Mouse (Mus musculus): ENCODE measurements around the gene Cdh1.

Gene Cdh1

DNA sequence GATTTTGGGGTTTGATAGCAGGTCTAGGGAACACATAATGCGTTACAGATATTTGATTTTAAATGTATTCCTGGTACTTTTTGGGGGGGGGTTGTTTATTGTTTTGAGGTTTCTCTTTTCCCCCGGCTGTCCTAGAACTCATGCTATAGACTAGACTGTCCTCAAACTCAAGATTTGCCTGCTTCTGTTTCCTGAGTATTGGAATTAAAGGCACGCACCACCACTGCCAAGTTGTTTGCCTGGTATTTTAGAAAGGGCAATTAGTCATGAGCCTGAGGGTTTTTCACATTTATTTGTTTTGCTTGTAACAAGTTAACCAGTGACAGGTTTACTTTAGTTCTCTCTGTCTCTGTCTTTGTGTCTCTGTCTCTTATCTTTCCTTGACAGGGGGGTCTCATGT, 20.3 kb downstream of the Cdh1 start:
- no peak for DNase-seq (ENCODE audit: low spot score)

DNA sequence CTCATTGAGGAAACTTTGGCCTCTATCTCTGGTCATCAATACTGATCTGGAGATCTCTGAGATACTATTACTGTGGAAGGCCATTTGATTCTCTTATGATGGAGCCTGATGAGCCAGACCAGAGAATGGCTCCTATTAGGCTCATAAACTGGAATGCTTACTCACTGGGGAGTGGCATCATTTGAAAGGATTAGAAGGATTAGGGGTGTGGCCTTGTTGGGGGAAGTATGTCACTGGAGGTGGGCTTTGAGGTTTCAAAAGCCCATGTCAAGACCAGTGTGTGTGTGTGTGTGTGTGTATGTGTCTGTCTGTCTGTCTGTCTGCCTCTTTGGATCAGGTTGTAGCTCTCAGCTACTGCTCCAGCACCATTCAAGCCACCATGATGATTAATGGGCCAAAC, 20.8 kb downstream of the Cdh1 start:
- no peak for DNase-seq (ENCODE audit: low spot score)

DNA sequence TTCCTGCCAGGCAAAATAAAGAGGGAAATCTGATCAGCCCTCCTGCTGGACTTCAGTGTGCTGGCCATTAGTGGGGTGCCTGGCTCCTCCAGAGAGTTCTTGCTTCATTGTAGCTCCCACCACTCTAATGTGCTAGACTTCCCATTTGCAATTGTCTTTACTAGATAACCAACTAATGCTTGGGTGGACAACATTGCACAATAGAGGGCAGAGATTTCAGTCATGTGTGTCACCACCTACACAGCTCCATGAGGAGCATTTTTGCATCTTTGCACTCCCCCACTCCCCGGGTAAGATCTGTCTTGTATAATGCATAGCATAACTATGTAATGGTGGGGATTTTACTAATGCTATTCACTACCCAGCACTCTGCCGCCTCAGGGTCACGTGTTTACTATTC, 21.6 kb downstream of the Cdh1 start:
- DNase-seq (ENCODE audit: low spot score), result no peak

DNA sequence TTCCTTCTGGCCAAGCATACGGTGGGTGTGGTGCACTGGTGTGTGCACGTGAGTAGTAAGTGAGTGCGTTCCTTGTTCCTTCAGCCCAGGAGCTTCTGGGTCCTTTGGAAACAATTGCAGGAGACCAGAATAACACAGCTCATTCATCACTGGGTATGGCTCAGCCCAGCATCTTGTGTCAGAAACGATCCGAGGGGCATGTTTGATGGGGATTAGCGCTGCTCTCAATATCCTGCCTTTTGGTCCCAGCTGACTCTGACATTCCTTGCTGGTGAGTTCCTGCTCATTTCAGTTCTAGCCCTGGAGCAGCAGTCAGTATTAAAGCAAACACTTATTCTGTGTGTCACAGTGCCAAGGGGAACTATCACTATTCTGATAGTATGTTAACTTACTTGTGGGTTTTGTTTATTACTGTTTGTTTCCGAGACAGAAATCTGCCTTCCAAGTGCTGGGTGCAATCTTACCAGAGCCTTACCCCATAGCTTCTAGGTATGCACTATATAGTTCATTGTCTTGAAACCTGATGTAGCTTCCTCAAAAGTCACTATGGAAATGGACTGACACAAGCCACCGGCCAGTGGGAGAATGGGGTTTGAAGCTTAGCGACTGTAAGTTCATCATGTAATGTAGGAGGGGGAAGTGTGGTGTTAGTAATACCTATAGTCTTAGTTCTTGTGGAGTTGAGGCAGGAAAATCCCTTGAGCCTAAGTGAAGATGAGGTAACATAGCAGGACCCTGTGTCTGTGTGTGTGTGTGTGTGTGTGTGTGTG, 23.1 kb downstream of the Cdh1 start:
- DNase-seq (ENCODE audit: low spot score), result no peak

DNA sequence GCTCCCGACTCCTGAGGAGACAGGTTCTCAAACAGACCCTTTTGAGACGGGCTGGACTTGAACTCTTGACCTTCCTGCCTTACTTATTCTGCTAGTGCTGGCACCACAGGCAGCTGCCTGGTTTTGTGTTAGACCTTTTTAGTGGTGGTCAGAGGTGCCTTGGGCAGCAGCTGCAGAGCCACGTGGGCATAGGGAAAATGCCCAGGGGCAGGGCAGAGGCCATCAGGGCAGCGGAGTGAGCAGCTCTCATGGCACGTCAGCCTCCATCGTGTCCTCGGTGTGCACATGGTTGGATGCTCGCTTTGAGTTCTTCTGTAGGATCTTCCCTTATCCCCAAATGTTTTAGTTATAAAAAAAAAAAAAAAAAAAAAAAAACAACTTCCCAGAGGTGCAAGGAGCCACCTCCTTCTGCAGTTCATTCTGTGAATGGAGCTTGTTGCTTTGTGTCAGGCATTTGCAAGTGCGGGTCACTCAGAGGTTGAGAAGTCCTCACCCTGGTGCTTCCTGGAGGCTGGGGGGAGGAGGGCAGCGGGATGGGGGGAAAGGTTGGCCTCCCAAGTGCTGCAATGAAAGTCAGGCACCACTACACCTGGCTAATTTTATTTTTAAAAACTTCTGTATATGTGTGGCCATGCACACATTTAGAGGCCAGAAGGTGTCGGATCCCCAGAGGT, 25.3 kb downstream of the Cdh1 start:
- no peak for DNase-seq (ENCODE audit: low spot score)

DNA sequence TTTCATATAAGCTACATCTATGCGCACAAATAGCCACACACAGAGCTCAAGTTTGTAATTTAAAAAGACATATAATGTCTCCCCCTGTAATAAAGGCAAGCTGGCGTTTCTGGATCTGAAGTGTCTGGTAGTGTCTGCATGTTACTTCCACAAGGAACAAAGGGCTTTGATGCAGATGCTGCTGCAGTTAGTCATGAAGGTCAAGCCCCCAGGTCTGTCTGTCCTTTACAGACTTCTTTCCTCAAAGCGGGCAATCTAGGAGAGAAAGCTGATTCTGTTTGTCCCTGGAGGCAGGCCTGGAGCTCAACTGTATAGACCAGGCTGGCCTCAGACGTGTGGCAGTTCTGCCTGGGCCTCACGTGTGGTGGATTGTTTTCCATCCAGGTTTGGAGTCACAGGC, 26.3 kb downstream of the Cdh1 start:
- DNase-seq (ENCODE audit: low spot score), result no peak

DNA sequence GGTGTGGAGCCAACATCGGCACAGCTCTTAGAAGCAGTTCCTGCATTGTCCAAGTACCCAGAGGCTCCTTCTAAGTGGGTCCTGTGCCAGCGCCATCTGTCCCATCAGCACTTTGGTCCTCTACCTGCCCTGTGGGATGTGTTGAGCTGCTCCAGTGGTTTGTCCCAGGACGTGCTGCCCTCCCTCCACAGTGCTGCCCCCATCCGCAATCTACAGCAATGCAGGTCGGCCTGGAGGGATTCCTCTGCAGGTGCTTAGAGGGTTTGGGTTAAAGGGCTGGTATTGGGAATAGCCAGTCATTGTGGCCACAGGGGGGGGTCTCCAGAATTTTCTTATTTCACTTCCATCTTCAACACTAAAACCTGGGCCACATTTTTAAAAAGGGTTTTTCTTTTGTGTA, 28.8 kb downstream of the Cdh1 start:
- no peak for DNase-seq (ENCODE audit: low spot score)

DNA sequence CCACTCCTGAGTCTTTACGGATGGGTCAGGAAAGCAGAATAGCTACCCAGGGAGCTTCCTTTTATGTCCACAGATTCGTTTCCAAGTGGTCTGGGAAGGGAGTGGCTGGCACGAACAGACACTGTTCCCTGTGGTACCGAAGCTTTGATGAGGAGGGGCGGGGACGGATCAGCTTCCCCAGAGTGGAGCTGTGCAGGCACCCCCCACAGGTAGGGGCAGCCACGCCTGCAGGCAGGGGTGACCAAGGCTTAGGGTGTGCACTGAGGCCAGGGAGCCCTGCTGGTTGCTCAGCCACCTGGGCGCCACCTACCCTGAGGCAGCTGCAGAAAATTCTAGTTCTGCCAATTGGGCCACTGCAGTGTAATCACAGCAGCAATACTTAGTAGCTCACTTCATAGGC, 29.5 kb downstream of the Cdh1 start:
- no peak for DNase-seq (ENCODE audit: low spot score)

DNA sequence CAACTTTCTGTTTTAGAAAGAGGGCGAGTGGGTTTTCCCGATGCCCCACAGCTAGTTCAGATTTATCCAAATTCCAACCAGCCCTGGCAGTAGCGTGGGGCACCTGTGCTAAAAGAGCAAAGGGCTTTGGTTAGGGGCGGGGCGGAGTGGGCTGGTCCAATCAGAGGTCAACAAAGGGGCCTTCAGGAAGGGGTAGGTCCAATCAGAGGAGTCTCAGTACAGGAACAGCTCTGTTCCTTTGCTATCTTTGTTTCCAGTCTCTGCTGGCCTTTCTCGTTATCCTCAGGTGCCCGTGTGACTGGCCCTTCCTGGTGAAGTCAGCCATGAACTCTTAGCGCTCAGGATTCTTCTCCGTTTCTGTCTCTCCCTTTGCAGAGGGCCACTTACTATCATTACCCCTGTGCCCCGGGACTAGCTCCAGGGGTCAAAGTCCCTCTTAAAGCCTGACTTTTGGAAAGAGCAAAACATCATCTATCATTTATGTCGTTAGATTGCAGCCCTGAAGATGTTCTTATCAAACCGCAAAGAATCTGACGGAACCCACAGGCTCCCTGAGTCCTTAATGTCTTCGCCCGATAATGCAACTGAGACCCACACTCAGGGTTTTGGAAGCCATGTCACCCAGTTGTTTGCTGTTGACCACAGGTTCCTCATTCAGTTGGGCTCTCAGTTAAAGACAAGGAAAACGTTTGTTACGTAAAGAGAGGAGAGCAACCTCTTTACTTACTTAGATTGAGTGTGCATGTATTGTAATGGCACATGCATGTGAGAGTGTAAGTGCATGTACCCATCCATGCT, 30.4 kb downstream of the Cdh1 start:
- DNase-seq (ENCODE audit: low spot score), result no peak

DNA sequence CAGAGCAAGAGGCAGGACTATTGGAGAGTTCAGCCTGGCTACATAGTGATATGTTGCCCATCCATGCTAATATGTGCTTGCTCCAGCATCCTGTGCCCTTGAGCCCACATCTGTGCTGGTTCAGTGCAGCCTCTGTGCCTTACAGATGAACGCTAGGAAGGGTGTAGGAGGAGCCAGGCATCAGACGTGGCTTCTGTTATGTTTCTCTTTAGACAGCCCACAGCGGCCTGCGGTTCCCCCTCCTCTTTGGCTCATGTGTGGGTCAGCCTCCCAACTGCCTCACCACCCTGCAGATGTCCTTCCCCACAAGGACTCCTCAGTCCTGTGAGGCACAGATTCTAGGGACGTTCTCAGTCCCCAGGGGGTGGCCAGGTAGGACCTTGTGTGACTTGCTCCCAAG, 32.1 kb downstream of the Cdh1 start:
- DNase-seq (ENCODE audit: low spot score), result no peak

DNA sequence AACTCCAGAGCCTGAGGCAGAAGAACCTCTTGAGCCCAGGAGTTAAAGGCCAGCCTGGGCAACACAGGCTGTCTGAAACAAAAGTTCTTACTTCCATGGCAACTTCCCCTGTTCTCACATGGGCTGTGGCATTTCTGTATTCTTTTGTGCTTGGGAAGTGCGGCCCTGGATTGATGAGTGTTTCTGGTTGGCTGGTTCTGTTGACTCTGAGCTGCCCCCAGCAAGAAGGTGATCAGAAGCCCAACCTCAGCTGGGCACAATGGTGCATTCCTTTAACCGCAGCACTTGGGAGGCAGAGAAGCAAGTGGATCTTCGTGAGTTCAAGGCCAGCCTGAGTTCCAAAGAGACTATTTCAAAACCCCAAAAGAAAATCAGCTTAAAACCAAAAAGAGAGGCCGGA, 34.3 kb downstream of the Cdh1 start:
- peak; percentile 28 for DNase-seq (ENCODE audit: low spot score)

DNA sequence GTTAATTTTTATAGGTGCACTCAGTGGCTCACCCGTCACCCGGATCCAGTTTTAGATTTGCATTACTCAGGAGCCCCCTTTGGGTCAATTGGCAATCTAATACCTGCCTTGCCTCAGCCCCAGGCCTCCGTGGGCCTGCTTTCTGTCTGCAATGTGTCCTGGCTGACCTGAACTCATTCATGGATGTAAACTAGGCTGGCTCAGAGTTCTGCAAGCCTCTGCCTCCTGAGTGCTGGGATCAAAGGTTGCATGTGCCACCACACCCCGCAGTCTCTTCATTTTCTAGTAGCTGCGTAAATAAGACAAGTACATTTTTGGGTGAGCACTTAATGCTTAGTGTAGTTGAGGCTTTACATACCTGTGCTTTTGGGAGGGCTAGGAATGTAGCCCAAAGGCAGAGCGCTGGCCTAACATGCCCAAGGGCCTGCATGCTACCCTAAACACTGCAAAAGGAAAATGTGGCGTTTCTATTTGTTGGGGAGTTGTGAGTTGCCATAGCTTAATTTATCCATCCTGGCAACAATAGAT, 35.7 kb downstream of the Cdh1 start:
- no peak for DNase-seq (ENCODE audit: low spot score)

DNA sequence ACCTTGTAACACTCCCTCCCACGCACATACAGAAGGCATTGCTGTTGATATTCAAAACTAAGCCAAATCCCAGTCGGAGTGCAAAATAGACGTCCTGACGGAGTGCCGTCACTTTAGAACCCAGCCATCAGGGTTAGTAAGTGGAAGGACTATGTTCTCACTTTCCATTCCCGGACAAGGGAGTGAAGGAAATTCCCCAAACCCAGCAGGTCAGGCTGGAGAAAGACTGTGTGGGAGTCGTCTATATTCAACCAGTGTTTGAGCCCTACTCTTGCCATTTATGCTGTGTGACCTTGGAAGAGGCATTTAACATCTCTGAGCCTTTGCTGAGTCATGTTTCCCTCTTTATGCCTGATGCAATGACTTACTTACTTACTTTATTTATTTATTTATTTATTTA, 37.1 kb downstream of the Cdh1 start:
- no peak for DNase-seq (ENCODE audit: low spot score)

DNA sequence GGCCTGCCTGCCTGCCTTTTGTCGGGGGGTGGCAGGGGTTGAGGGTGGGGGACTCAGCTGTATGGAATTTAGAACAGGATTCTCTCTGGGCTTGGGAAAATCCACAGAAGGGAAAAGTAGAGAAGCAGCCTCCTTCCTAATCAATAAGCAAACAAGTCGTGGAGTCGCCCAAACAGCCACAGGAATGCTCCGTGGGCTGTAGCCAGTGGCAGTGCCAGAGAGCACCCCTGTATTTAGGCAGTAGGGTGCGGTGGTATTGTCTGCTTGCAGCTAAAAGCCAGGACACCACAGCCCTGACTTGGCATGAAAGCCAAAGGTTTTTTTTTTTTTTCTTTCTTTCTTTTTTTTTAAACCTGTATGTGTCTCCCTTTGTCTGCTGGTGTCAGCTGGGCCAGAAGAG, 37.8 kb downstream of the Cdh1 start:
- no peak for DNase-seq (ENCODE audit: low spot score)

DNA sequence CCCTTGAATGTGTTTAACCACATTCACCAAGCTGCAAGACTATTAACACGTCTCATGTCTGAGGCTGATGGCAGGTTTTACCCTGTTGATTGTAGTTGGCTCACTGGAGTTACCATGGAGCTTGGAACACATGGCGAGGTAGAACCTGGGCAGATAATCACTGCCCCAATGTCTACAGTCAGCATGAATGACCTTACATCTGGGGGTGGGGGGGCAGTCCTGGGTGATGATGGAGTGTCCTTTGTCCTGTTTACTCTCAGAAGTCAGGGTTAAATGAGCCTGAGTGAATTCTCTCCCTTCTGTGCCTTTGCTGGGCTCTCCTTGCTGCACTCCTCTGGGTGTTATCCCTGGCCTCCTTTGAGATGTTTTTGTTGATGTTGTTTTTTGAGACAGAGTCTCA, 39.0 kb downstream of the Cdh1 start:
- DNase-seq (ENCODE audit: low spot score), result no peak

DNA sequence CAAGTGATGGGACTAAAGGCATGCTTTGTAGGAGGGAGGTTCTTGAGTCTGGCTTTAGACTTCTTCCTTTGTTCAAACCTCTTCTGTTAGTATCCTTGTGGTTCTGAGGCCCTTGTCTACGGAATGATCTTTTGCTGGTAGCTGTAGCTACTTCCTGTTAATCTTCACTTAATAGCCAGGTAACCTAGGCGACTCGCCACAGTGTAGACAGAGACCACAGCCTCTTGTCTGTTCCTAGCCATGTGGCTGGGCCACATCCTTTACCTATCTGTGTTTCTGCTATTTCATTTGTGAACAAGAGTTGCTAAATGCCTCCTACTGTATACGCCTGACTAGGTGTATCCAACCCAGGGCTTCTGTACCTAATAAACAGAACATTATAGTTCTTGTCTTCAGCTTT, 39.9 kb downstream of the Cdh1 start:
- DNase-seq (ENCODE audit: low spot score), result no peak

DNA sequence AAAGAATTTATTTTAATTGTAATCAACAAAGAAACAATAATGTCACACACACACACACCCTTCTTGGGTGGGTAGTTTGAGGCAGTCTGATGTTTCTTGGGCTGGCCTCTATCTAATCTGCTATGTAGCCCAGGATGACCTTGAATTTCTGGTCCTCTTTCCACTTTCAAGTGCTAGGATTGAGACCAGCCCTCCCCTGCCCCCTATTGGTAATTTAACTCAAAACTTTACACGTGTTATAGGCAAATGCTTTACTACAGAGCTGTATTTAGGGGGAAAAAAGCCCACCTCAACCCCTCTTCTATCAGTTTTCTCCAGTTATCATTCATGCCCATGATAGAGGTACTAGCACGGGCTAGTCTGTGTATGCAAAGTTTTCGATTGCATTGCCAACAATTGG, 41.8 kb downstream of the Cdh1 start:
- DNase-seq (ENCODE audit: low spot score), result peak; percentile 40

DNA sequence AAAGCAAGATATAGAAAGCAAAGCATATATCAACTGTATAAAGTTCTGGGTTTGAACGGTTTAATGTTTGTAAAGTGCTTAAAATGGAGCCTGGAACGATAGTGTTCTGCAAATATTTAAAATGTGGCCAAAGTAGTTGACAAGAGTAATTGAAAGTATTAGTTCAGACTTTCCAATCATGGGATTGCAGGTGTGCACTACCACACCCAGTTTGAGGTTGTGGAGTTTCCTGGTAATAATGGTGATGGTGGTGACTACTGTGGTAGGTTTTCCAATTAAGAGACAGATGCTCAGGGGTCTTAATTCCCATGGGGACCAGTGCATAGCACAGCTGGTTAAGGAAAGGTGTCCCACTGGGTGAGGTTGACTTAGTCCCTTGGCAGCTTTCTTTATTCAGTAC, 43.0 kb downstream of the Cdh1 start:
- no peak for DNase-seq (ENCODE audit: low spot score)

DNA sequence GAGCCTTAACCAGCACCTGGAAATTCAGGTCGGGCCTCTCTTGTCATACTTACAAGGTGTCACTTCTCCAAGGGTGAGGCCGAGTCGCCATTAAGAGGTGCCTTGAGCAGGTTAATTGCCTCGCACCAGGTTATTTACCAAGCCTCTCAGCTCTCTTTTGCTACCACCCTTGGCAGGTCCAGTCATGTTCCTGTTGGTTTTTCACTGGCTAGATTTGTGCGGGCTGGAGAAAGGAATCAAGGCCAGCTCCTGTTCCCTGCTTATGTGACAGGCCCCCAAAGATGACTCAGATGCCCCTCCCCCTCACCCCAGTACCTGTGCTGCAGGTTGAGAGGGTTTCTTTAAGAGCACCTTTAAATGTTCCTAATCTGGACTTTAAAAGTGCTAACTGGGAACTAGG, 43.6 kb downstream of the Cdh1 start:
- no peak for DNase-seq (ENCODE audit: low spot score)

DNA sequence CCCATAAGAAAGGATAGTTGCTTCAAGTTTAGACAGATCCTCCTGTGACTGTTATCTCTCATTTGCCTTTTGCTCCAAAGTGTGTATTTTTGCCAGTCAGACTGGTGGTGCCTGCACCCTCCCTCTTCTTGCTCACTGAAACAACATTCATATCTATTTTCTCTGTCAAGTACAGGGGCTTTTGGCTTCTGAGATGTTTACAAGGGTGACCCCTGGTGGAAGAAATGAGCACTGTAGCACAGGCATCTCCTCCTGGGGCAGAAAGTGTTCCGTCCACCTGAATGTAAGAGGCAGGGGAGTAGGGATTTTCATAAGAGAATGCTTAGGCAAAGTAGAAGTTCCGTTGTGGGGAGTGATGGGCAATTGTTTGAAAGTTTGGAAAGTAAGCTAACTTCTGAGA, 44.2 kb downstream of the Cdh1 start:
- peak; percentile 88 for DNase-seq (ENCODE audit: low spot score)

DNA sequence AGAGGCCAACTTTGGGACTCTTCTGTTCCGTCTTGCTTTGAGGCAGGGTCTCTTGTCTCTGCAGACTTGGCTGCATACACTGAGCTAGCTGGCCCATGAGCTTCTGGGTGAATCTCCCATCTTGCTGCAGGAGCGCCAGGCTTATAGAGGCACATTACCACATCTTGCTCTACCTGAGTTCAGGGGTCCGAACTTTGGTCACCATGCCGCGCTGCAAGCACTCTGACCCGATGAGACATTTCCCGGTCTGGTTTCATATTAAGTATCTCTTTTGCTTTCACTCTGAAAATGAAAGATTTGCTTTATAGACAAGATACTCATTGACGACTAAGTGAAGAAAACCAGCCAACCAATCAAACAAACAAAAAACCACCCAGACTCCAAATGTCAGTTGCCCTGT, 45.3 kb downstream of the Cdh1 start:
- DNase-seq (ENCODE audit: low spot score), result no peak

DNA sequence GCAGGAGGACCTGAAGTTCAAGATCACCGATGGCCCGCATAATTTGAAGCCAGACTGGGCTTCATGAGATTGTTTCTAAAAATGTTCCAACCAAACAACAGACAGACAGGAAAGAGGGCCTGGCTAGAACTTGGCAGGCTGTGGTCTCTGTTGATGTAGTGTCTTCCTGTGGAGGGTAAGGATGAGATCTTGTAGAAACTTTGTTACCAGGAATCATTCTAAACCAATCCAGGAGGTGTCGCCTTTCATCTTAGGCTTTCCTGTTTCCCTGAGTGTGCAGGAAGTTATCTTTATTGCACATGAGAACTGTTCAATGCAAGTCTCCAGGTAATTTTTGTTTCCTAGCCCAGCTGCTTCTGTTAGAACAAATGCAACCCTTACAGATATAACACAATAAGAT, 48.8 kb downstream of the Cdh1 start:
- DNase-seq (ENCODE audit: low spot score), result no peak

DNA sequence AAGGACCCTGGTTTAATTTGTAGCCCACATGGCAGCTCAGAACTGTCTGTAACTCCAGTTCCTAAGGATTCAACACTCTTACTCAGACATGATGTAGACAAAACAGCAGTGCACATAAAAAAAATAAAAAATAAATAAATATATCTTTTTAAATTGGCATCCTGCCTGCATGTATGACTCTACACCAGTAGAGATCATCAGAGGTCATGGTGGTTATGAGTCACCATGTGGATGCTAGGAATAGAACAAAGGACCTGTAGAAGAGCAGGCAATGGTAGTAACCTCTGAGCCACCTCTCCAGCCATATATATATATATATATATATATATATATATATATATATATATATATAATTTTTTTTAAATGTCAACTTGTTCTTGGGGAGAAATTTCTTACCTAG, 52.9 kb downstream of the Cdh1 start:
- no peak for DNase-seq (ENCODE audit: low spot score)

Data from embryo, embryonic 10.5 days (tissue).